Mouse (Mus musculus) gastrocnemius, postnatal 25 days (tissue): ENCODE results near the gene Filip1. TPM values are rescaled to one million over a fixed set of nuclear protein-coding genes. Genes with fewer than 3 reads are reported as not detected.

Experiments used
- DNase-seq: peaks from one replicate; pipeline ENCODE4 v3.0.0; 2022
- total RNA-seq, 2 experiments: library from RNA; stranded (reverse); gene quantifications; 1 replicate in 1 of 2; 2 replicates in 1 of 2; pipeline ENCODE4 v1.2.3; 2021

The Filip1 gene
- total RNA-seq, 2 experiments from 2014 or later, result 61.3 to 87.3 TPM

GRCm38 (mm10) chr9:79979274-79979673 is 33.4 kb downstream of the Filip1 start:
- no peak for DNase-seq

DNA sequence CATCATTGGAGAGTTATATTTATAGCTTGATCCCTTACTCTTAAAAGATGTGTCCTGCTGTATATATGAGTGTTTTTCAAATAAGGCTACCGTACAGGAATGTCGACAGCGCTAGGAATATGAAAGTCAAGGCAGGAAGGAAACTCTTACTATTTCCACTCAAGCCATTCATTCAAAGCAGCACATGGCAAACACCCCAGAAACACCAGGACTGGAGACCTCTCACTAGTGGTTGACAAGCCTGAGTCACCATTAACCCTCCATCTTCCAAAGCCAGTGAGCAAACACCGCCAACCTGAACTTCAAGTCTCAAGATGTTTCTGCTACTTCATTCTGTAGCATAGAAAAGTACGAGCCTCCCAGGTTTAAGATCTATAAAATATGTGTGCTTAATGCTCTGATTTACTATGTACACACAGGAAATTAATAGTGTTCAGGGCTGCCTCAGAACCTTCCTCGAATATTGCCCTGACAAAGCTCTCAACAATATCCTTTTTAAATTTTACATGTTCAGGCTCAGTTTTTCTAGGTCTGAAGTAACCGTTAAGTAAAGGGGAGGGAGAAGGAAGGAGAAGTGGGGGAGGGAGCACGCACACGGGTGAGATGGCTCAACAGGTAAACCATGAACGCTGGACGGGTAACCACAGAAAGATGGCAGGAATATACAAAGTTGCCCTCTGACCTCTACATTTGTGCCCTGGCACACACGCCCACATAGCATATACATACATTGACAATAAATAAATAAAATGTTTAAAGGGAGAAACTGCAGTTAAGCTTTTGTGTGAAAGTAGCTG is 34.2 kb downstream of the Filip1 start:
- DNase-seq, result no peak

GRCm38 (mm10) chr9:79977549-79977971 is 35.1 kb downstream of the Filip1 start:
- DNase-seq, result peak; percentile 77

DNA sequence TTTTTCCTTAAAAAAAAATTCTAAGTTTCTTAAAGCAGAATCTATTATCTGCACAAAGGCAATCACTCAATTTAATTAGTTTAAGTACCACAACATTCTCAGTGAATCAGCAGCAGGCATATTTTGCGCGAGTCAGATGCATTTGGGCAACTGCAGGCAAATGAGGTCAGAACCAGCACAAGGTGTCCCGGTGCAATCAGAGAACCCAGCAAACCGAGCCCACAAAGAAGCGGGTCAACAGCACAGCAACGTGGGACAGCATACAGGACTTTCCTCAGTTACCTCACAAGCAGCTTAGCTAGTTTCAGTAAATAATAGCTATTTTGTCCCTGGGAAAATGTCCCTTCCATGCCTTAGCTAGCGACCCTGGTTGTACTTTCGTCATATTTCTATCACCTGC is 35.9 kb downstream of the Filip1 start:
- peak; percentile 65 for DNase-seq

DNA sequence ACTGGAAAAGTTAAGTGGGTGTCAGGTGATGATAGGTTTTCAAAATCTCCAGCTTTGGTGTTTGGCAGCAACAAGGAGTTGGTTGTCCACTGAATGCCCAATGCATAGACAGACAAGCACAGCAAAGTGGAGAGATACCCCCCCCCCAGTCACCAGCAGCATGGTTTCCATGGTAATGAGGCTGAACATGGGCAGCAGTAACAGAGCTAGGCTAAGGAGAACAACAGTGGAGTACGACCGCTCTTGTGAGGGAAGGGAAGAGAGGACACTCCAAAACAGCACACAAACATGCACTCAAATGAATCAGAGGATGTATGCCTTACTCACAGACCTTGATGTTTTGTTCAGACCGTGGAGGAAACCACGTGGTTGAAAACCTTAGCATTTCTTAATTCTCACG is 37.5 kb downstream of the Filip1 start:
- DNase-seq, result no peak

DNA sequence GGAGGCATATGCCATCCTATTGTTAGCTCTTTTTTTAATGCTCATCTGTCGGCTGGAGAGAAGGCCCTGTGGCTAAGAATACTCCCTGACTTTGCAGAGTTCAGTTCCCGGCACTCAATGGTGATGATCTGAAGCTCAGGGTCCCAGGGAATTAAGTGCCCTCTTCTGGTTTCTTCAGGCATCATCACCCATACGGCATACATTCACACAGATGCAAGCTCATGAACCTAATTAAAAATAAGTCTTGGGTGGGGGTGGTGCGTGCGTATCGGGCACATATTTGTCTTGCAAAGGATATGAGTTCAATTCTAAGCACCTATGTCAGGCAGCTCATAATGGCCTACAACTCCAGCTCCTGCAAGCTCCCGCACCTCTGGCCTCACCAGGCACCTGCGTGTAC is 39.1 kb downstream of the Filip1 start:
- DNase-seq, result no peak

GRCm38 (mm10) chr9:79972705-79973104 is 39.9 kb downstream of the Filip1 start:
- no peak for DNase-seq

DNA sequence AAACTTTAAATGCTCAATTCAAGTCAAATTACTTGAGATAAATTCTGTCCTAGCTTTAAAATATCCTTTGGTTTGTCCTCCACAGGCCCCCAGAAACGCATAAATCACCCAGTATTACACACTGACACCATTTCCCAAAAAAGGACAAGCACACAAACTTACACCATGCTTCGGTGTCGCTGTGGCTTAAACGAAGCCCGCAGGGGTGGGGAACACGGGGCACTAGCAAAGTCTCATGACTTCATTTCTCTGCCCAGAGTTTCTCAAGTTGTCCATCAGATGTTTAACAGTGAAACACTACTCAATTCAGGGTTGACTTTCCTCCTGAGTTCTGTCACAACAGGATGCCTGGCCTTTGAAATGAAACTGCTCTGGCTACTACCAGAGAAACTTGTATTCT is 41.0 kb downstream of the Filip1 start:
- no peak for DNase-seq

DNA sequence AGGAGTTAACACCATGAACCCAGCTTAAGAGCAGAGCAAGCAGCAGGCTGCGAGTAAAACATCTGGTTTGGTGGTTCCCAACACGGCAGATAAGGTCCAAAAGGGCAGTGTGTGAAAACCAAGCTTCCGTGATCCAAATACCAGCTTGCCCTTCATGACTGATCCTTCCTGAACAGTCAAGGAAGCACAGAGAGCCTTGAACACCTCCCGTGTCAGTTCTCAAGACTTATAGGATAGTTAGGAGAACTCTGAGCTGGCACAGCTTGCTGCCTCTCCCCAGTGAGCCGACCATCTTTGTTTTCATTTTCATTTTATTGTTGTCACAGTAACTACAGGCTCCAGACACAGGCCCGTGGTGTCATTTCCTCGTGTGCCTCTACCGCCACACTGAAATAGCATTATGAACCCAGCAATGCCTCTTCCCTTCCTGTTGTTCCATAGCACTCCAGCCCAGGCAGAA is 42.0 kb downstream of the Filip1 start:
- DNase-seq, result no peak

GRCm38 (mm10) chr9:79969544-79969943 is 43.1 kb downstream of the Filip1 start:
- no peak for DNase-seq

DNA sequence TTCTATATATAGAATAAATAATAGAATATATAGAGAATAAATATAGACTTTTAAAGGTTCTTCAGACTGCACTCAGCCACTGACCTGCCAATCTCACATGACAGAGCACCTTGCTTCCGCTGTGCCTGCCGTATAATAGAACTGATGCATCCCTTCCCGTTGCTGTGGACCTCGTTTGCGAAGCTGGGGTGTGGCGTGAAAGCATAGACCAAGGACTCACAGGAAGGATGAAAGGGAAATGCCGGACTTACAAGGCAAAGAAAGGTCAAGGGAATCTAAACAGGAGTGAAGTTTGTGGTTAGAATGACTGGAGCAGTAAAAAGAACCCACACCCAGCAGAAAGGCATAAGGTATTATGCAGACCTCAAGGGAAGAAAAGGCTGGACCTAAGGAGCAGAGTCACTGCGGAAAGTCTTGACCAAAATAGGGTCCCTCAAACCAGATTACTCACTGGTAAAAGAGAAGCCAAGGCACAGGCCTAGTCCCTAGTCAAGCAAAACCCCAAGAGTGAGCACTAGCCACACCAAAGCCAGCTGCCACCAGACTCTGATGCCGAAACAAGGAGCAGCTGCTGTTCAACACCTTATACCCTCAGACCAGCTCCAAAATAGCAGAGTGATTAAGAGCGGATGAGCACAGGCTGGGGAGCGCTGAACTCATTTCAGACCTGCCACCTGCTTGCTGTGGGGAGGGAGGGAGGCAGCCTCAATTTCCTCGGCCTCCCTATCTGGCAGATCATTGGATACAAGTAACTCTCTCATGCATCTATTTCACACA is 45.8 kb downstream of the Filip1 start:
- DNase-seq, result no peak

DNA sequence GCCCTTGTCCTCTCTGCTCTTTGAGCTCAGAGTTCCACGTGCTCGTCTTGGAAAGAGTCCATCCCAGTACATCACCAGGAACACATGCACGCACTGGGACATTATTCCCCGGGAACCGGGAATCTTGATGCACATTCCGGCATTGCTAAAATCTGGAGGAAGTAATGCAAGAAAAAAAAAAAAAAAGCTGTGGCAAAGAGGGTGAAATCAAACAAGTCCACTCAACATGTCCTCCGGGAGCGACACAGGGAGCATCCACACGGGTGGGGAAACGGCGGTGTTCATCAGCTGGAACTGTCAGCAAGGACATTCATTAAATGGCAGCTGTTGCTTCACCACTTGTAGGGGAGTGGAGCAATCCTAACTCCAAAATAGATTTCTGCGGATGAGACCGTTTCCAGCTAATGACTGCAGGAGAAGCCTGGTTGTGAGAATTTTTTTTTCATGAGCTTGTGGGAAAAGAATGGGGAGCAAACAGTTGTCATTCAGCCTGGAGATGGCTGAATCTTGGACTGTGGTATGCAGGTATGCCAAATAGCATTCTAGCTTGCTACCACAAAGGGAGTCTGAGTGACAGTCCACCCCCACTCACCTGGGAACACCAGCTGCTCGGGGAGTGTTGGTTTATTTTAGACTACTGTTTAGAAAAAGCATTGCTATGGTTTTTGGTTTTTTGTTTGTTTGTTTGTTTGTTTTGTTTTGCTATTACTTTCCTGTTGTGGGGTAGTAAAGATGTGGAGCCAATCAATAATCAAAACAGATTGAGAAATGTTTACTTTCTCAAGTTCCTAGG is 46.9 kb downstream of the Filip1 start:
- DNase-seq, result peak; percentile 62

DNA sequence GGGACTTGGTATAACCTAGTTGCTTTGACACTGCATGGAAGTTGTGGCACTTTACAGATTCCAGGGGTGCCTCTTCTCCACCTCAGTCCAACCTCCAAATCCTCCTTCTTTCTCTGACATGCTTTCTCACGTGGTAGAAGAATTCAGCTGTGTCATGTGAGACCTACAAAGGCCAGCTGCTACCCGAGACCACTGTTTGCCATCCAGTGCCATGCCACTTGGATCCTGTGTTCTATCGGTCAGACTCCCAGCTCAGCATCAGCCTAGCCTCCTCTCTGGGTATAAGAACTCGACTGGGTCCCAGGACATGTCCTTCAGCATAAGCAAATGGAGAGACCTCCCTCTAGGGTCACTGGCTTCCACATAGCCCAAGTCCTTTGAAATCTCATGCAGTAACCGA is 47.6 kb downstream of the Filip1 start:
- no peak for DNase-seq

- DNase-seq, result peak; percentile 58
Measured at GRCm38 (mm10) chr9:79961630-79962285, 50.9 kb downstream of the Filip1 start.

- DNase-seq, result no peak
Measured at GRCm38 (mm10) chr9:79960453-79960852, 52.2 kb downstream of the Filip1 start.

- DNase-seq, result no peak
Measured at GRCm38 (mm10) chr9:79958395-79958794, 54.3 kb downstream of the Filip1 start.

GRCm38 (mm10) chr9:79954944-79955343 is 57.7 kb downstream of the Filip1 start:
- no peak for DNase-seq

- peak; percentile 66 for DNase-seq
Measured at GRCm38 (mm10) chr9:79951984-79952383, 60.7 kb downstream of the Filip1 start.

DNA sequence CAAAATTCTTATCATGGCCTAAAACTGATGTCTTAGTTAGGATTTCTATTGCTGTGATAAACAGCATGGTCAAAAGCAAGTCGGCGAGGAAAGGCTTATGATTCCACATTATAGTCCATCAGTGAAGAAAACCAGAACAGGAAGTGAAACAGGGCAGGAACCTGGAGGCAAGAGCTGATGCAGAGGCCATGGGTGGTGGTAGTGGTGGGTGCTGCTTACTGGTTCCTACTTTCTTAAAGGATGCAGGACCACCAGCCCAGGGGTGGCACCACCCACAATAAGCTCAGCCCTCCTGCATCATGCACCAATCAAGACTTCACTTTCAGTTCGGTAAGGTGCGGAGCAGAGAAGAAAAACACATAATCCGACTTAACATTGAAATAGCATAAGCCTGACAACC is 61.3 kb downstream of the Filip1 start:
- DNase-seq, result no peak

GRCm38 (mm10) chr9:79950666-79951065 is 62.0 kb downstream of the Filip1 start:
- no peak for DNase-seq

DNA sequence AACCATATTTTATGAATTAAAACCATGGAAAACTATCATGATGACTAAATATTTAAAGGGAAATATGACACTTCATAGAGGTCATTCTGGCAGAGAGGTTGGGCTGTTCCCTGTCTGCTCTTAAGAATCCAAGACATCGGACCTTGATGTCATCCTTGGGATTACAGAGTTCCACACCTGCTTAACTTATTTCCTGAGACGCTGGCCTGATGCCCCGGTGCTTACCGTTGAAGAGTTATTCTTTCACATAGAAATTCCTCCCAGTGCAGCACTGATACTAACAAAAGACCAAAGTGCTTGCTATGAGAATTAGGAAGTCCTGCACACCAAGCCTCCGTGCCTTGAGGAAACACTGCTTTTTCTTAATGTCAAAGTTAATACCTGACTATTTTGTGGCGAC is 62.6 kb downstream of the Filip1 start:
- no peak for DNase-seq

DNA sequence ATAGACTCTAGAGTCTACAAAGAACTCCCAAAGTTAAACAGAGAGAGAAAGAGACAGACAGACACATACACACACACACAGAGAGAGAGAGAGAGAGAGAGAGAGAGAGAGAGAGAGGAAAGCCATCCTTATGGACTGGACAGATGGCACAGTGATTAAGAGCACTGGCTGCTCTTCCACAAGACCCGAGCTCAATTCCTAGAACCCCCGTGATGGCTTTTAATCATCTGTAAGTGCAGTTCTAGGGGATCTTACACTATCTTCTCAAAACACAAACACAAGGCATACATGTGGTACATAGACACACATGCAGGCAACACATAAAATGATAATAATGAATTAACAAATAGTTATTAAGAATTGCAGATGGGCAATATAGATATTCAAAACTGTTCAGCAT is 64.3 kb downstream of the Filip1 start:
- no peak for DNase-seq
